Mouse (Mus musculus): ENCODE measurements around the gene Pla2g1b. TPM values are rescaled to one million over a fixed set of nuclear protein-coding genes. Genes with fewer than 3 reads are reported as not detected.
A peak's percentile ranks its signal among the peaks of the same experiment; 100 is the strongest.

Pla2g1b gene
- polyA plus RNA-seq, 1 experiment, result not detected

- no peaks in the 10 kb centered on the region for H3K79me2 ChIP-seq (ENCODE audit: control insufficient read depth, insufficient read depth)
- no peaks in the 10 kb centered on the region for H3K36me3 ChIP-seq (ENCODE audit: control insufficient read depth, insufficient read depth)
- no peaks in the 10 kb centered on the region for H3K27me3 ChIP-seq (ENCODE audit: control insufficient read depth, insufficient read depth, insufficient read length)
- no peak overlapping the region for H3K4me3 ChIP-seq
- no peak overlapping the region for H3K4me2 ChIP-seq (ENCODE audit: low read depth)
- no peak overlapping the region for H3ac ChIP-seq (ENCODE audit: control insufficient read depth, insufficient read length)
- TF ChIP-seq MYOD1 (IDR thresholded peaks at IDR 0.05; ENCODE audit: control insufficient read depth in 1 of 3, insufficient read length in 2 of 3, low read depth in 2 of 3) (no peak), USF1 (IDR thresholded peaks at IDR 0.05; ENCODE audit: low read depth) (no peak), SRF (IDR thresholded peaks at IDR 0.05; ENCODE audit: control insufficient read depth, insufficient read length, low read depth) (no peak), CEBPB (IDR thresholded peaks at IDR 0.05; ENCODE audit: insufficient read depth, poor library complexity, severe bottlenecking) (no peak), POLR2AphosphoS2 (IDR thresholded peaks at IDR 0.05; ENCODE audit: insufficient read length, low read depth) (no peak), POLR2A (IDR thresholded peaks at IDR 0.05; ENCODE audit: insufficient read length, low read depth) (no peak), TCF3 (IDR thresholded peaks at IDR 0.05; ENCODE audit: insufficient read length, low read depth) (no peak), E2F4 (IDR thresholded peaks at IDR 0.05; ENCODE audit: insufficient read depth) (no peak), MAX (IDR thresholded peaks at IDR 0.05; ENCODE audit: low read depth) (no peak), MYOG (IDR thresholded peaks at IDR 0.05; ENCODE audit: control insufficient read depth in 1 of 3, insufficient read depth in 1 of 3, insufficient read length in 2 of 3, low read depth in 2 of 3) (no peak), REST (IDR thresholded peaks at IDR 0.05; ENCODE audit: insufficient read depth, insufficient read length) (no peak)
These were observed 4.9 kb downstream of the Pla2g1b start for GRCm38 (mm10) chr5:115470766-115471531.

DNA sequence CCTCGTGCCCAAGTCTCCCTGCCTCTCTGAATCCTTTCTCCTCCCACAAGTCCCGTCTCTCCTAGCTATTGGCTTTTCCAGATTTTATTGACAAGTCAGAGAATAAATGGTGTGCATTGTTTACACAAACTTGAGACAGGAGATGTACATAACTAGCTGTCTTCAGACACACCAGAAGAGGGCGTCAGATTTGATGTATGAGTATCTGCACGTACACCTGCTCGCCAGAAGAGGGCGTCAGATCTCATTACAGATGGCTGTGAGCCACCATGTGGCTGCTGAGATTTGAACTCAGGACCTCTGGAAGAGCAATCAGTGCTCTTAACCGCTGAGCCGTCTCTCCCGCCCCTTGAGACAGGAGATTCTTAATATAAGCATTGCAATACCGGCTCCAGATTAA, 7.1 kb downstream of the Pla2g1b start:
- Histone ChIP-seq H3K79me2 (ENCODE audit: control insufficient read depth, insufficient read depth) (no peaks in the 10 kb centered on the region), H3K27me3 (ENCODE audit: control insufficient read depth, insufficient read depth, insufficient read length) (no peaks in the 10 kb centered on the region), H3K36me3 (ENCODE audit: control insufficient read depth, insufficient read depth) (peaks cover 5% of the 10 kb centered on the region), H3K4me2 (ENCODE audit: low read depth) (no peak overlapping the region), H3K4me3 (no peak overlapping the region), H3ac (ENCODE audit: control insufficient read depth, insufficient read length) (no peak overlapping the region)
- TF ChIP-seq MYOG (IDR thresholded peaks at IDR 0.05; ENCODE audit: control insufficient read depth in 1 of 3, insufficient read depth in 1 of 3, insufficient read length in 2 of 3, low read depth in 2 of 3) (no peak), REST (IDR thresholded peaks at IDR 0.05; ENCODE audit: insufficient read depth, insufficient read length) (no peak), TCF12 (IDR thresholded peaks at IDR 0.05; ENCODE audit: insufficient read depth, poor library complexity, severe bottlenecking) (no peak), SRF (IDR thresholded peaks at IDR 0.05; ENCODE audit: control insufficient read depth, insufficient read length, low read depth) (no peak), CEBPB (IDR thresholded peaks at IDR 0.05; ENCODE audit: insufficient read depth, poor library complexity, severe bottlenecking) (no peak), USF1 (IDR thresholded peaks at IDR 0.05; ENCODE audit: low read depth) (no peak), TCF3 (IDR thresholded peaks at IDR 0.05; ENCODE audit: insufficient read length, low read depth) (no peak), MAX (IDR thresholded peaks at IDR 0.05; ENCODE audit: low read depth) (no peak), E2F4 (IDR thresholded peaks at IDR 0.05; ENCODE audit: insufficient read depth) (no peak), POLR2A (IDR thresholded peaks at IDR 0.05; ENCODE audit: insufficient read length, low read depth) (no peak), POLR2AphosphoS2 (IDR thresholded peaks at IDR 0.05; ENCODE audit: insufficient read length, low read depth) (no peak), MYOD1 (IDR thresholded peaks at IDR 0.05; ENCODE audit: control insufficient read depth in 1 of 3, insufficient read length in 2 of 3, low read depth in 2 of 3) (no peak)

DNA sequence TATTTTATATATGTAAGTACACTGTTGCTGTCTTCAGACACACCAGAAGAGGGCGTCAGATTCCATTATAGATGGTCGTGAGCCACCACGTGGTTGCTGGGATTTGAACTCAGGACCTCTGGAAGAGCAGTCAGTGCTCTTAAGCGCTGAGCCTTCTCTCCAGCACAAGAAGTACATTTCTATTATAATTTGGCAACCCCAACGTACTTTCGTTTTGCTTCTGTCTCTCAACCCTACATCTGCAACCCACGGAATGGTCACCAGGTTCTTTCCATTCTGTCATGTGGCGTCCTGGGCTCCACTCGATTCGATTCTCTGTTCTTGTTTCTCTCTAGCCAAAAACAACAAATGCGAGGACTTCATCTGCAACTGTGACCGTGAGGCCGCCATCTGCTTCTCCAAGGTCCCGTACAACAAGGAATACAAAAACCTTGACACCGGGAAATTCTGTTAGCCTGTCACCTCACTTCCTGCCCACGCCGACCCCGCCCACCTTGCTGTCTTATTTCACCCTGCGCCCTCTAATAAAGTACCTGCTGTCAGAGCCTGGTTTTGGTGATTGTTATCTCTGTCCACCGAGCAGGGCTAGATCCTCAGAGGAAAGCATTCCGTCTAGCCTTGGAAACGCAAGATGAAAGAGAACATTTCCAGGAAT, 8.2 kb downstream of the Pla2g1b start:
- no peaks in the 10 kb centered on the region for H3K27me3 ChIP-seq (ENCODE audit: control insufficient read depth, insufficient read depth, insufficient read length)
- no peak overlapping the region for H3K4me3 ChIP-seq
- TF ChIP-seq MYOD1 (IDR thresholded peaks at IDR 0.05; ENCODE audit: control insufficient read depth in 1 of 3, insufficient read length in 2 of 3, low read depth in 2 of 3) (no peak), SRF (IDR thresholded peaks at IDR 0.05; ENCODE audit: control insufficient read depth, insufficient read length, low read depth) (no peak), POLR2AphosphoS2 (IDR thresholded peaks at IDR 0.05; ENCODE audit: insufficient read length, low read depth) (no peak), E2F4 (IDR thresholded peaks at IDR 0.05; ENCODE audit: insufficient read depth) (no peak), REST (IDR thresholded peaks at IDR 0.05; ENCODE audit: insufficient read depth, insufficient read length) (no peak), MYOG (IDR thresholded peaks at IDR 0.05; ENCODE audit: control insufficient read depth in 1 of 3, insufficient read depth in 1 of 3, insufficient read length in 2 of 3, low read depth in 2 of 3) (no peak), POLR2A (IDR thresholded peaks at IDR 0.05; ENCODE audit: insufficient read length, low read depth) (no peak), TCF12 (IDR thresholded peaks at IDR 0.05; ENCODE audit: insufficient read depth, poor library complexity, severe bottlenecking) (no peak), CEBPB (IDR thresholded peaks at IDR 0.05; ENCODE audit: insufficient read depth, poor library complexity, severe bottlenecking) (no peak), MAX (IDR thresholded peaks at IDR 0.05; ENCODE audit: low read depth) (no peak), USF1 (IDR thresholded peaks at IDR 0.05; ENCODE audit: low read depth) (no peak), TCF3 (IDR thresholded peaks at IDR 0.05; ENCODE audit: insufficient read length, low read depth) (no peak)
- H3K36me3 ChIP-seq (ENCODE audit: control insufficient read depth, insufficient read depth), result peaks cover 5% of the 10 kb centered on the region
- no peak overlapping the region for H3ac ChIP-seq (ENCODE audit: control insufficient read depth, insufficient read length)
- no peak overlapping the region for H3K4me2 ChIP-seq (ENCODE audit: low read depth)
- H3K79me2 ChIP-seq (ENCODE audit: control insufficient read depth, insufficient read depth), result no peaks in the 10 kb centered on the region

- TF ChIP-seq REST (IDR thresholded peaks at IDR 0.05; ENCODE audit: insufficient read depth, insufficient read length) (no peak), TCF3 (IDR thresholded peaks at IDR 0.05; ENCODE audit: insufficient read length, low read depth) (no peak), MAX (IDR thresholded peaks at IDR 0.05; ENCODE audit: low read depth) (no peak), MYOD1 (IDR thresholded peaks at IDR 0.05; ENCODE audit: control insufficient read depth in 1 of 3, insufficient read length in 2 of 3, low read depth in 2 of 3) (no peak), POLR2AphosphoS2 (IDR thresholded peaks at IDR 0.05; ENCODE audit: insufficient read length, low read depth) (peak; percentile 25), MYOG (IDR thresholded peaks at IDR 0.05; ENCODE audit: control insufficient read depth in 1 of 3, insufficient read depth in 1 of 3, insufficient read length in 2 of 3, low read depth in 2 of 3) (no peak)
- Histone ChIP-seq H3K4me2 (ENCODE audit: low read depth) (no peak overlapping the region), H3K36me3 (ENCODE audit: control insufficient read depth, insufficient read depth) (peaks cover 5% of the 10 kb centered on the region), H3K27me3 (ENCODE audit: control insufficient read depth, insufficient read depth, insufficient read length) (no peaks in the 10 kb centered on the region), H3ac (ENCODE audit: control insufficient read depth, insufficient read length) (no peak overlapping the region), H3K4me3 (no peak overlapping the region), H3K79me2 (ENCODE audit: control insufficient read depth, insufficient read depth) (no peaks in the 10 kb centered on the region)
These were observed 9.5 kb downstream of the Pla2g1b start for GRCm38 (mm10) chr5:115475337-115476106.
